Mouse (Mus musculus) midbrain, postnatal 0 days (tissue): ENCODE results near the gene Arfip1. TPM values are rescaled to one million over a fixed set of nuclear protein-coding genes. Genes with fewer than 3 reads are reported as not detected.

Source experiments
- ATAC-seq: fragments of 200-750 bp; cut with Nextera tagmentation; 2 replicates; pipeline ENCODE4 v1.8.0; 2017; ENCODE audit warnings: moderate number of reproducible peaks, mild to moderate bottlenecking, moderate TSS enrichment, moderate library complexity; ENCODE audit not compliant: low FRiP score
- DNase-seq: peaks from one replicate; pipeline ENCODE4 v3.0.0-alpha.2; 2015; ENCODE audit warnings: low spot score
- H3K27ac ChIP-seq: fragments of 300-500 bp; sonication (generic); 2 replicates; pipeline ENCODE4 v1.5.1; 2014; ENCODE audit warnings: low read depth, mild to moderate bottlenecking, low read length, mixed read lengths
- H3K27me3 ChIP-seq: fragments of 300-500 bp; sonication (generic); 2 replicates; pipeline ENCODE4 v1.6.1; 2014; ENCODE audit warnings: low read length, control low read depth, mixed read lengths; ENCODE audit not compliant: insufficient read depth
- H3K36me3 ChIP-seq: fragments of 300-500 bp; sonication (generic); 2 replicates; pipeline ENCODE4 v1.6.1; 2014; ENCODE audit warnings: low read length, control low read depth, mixed read lengths; ENCODE audit not compliant: insufficient read depth
- H3K4me1 ChIP-seq: fragments of 300-500 bp; sonication (generic); 2 replicates; pipeline ENCODE4 v1.6.1; 2014; ENCODE audit warnings: mild to moderate bottlenecking, control low read depth, antibody characterized with exemption, low read length, mixed read lengths; ENCODE audit not compliant: insufficient read depth
- H3K4me2 ChIP-seq: fragments of 300-500 bp; sonication (generic); 2 replicates; pipeline ENCODE4 v1.6.1; 2014; ENCODE audit warnings: low read depth, mild to moderate bottlenecking, low read length, mixed read lengths; ENCODE audit not compliant: poor library complexity, severe bottlenecking
- H3K4me3 ChIP-seq: fragments of 300-500 bp; sonication (generic); 2 replicates; pipeline ENCODE4 v1.5.1; 2014; ENCODE audit warnings: low read depth, mild to moderate bottlenecking, low read length, moderate library complexity
- H3K9ac ChIP-seq: fragments of 300-500 bp; sonication (generic); replicated peaks from 2 replicates; pipeline ENCODE4 v1.6.1; 2014; ENCODE audit warnings: mild to moderate bottlenecking, low read length, moderate library complexity, mixed read lengths; ENCODE audit not compliant: poor library complexity, severe bottlenecking
- H3K9me3 ChIP-seq: fragments of 300-500 bp; sonication (generic); 2 replicates; pipeline ENCODE4 v1.6.1; 2016; ENCODE audit warnings: low read length, control low read depth
- CTCF ChIP-seq: IDR thresholded peaks from 2 replicates; pipeline ENCODE4 v1.5.1; 2016; ENCODE audit warnings: antibody characterized with exemption, mild to moderate bottlenecking
- WGBS: fragments of 180-500 bp; shearing (Covaris S2); extraction: QIAGEN DNeasy Blood & Tissue Kit; methylation state at CpG from one replicate; pipeline ENCODE4 v1.1.7; 2014; 5-methylcytosine and 5-hydroxymethylcytosine counted together
- polyA plus RNA-seq: library from polyadenylated mRNA; unstranded; fragments of >200 nt; fragmentation: Nextera tagmentation; extraction: Ambion mirVana; gene quantifications from 2 replicates; pipeline ENCODE4 v1.2.1, GENCODE M21; 2015
- total RNA-seq: library from RNA; depleted of rRNA; stranded (reverse); fragments of >200 nt; gene quantifications from 2 replicates; pipeline ENCODE4 v1.2.3, GENCODE M21; 2014

Gene Arfip1
- total and polyA plus RNA-seq, 2 experiments from 2014 or later: 20.2 to 21.2 TPM

GRCm38 (mm10) chr3:84478195-84478594, 104.2 kb downstream of the Arfip1 start:
- ATAC-seq (no peak), DNase-seq (no peak)
- Histone ChIP-seq H3K27me3 (0 out of 2 replicates have a peak, but pooled peaks cover 9% of the 10 kb centered on the region), H3K9ac (no peak overlapping the region), H3K4me3 (peak overlapping the region; percentile 3; the same call in 1 of the 2 replicates), H3K4me2 (peak overlapping the region; percentile 94), H3K4me1 (peaks cover 12% of the 10 kb centered on the region; the same call in 1 of the 2 replicates), H3K27ac (no peak overlapping the region), H3K9me3 (no peaks in the 10 kb centered on the region), H3K36me3 (no peaks in the 10 kb centered on the region)
- WGBS: 12% methylated on average over 7 of the region's 7 CpGs
- TF ChIP-seq CTCF: no peak

GRCm38 (mm10) chr3:84477498-84477897, 104.9 kb downstream of the Arfip1 start:
- Histone ChIP-seq H3K9ac (no peak overlapping the region), H3K4me3 (no peak overlapping the region), H3K27me3 (0 out of 2 replicates have a peak, but pooled peaks cover 9% of the 10 kb centered on the region), H3K36me3 (no peaks in the 10 kb centered on the region), H3K4me2 (no peak overlapping the region), H3K27ac (no peak overlapping the region), H3K9me3 (no peaks in the 10 kb centered on the region), H3K4me1 (peaks cover 17% of the 10 kb centered on the region; the same call in 1 of the 2 replicates)
- DNase-seq (no peak), ATAC-seq (no peak)
- WGBS: 96% methylated on average over 1 of the region's 1 CpGs
- TF ChIP-seq CTCF: no peak

GRCm38 (mm10) chr3:84474981-84475775, 107.2 kb downstream of the Arfip1 start:
- ATAC-seq (no peak), DNase-seq (no peak)
- 93% methylated on average over 12 of the region's 12 CpGs for WGBS
- Histone ChIP-seq H3K4me3 (no peak overlapping the region), H3K27me3 (0 out of 2 replicates have a peak, but pooled peaks cover 9% of the 10 kb centered on the region), H3K9ac (no peak overlapping the region), H3K27ac (no peak overlapping the region), H3K9me3 (no peaks in the 10 kb centered on the region), H3K36me3 (no peaks in the 10 kb centered on the region), H3K4me2 (no peak overlapping the region), H3K4me1 (peaks cover 15% of the 10 kb centered on the region; the same call in 1 of the 2 replicates)
- no peak for TF ChIP-seq CTCF

GRCm38 (mm10) chr3:84474398-84474797, 108.0 kb downstream of the Arfip1 start:
- H3K27me3 ChIP-seq: 0 out of 2 replicates have a peak, but pooled peaks cover 9% of the 10 kb centered on the region
- no peak overlapping the region for H3K4me3 ChIP-seq
- WGBS: 88% methylated on average over 6 of the region's 6 CpGs
- no peak for ATAC-seq
- no peaks in the 10 kb centered on the region for H3K36me3 ChIP-seq
- no peaks in the 10 kb centered on the region for H3K9me3 ChIP-seq
- no peak for TF ChIP-seq CTCF
- no peak overlapping the region for H3K4me2 ChIP-seq
- H3K9ac ChIP-seq: no peak overlapping the region
- no peak overlapping the region for H3K27ac ChIP-seq
- peaks cover 13% of the 10 kb centered on the region; the same call in 1 of the 2 replicates for H3K4me1 ChIP-seq
- DNase-seq: no peak

- WGBS: 69% methylated on average over 5 of the region's 5 CpGs
- H3K4me2 ChIP-seq: no peak overlapping the region
- no peaks in the 10 kb centered on the region for H3K36me3 ChIP-seq
- DNase-seq (no peak), ATAC-seq (no peak)
- H3K4me3 ChIP-seq: no peak overlapping the region
- no peak overlapping the region for H3K27ac ChIP-seq
- H3K4me1 ChIP-seq: 0 out of 2 replicates have a peak, but pooled peaks cover 5% of the 10 kb centered on the region
- no peak overlapping the region for H3K9ac ChIP-seq
- no peak for TF ChIP-seq CTCF
- 0 out of 2 replicates have a peak, but pooled peaks cover under 1% of the 10 kb centered on the region for H3K27me3 ChIP-seq
- H3K9me3 ChIP-seq: no peaks in the 10 kb centered on the region
Measured at GRCm38 (mm10) chr3:84472955-84473354, 109.5 kb downstream of the Arfip1 start.

- no peaks in the 10 kb centered on the region for H3K9me3 ChIP-seq
- no peaks in the 10 kb centered on the region for H3K27me3 ChIP-seq
- ATAC-seq (no peak), DNase-seq (no peak)
- H3K36me3 ChIP-seq: no peaks in the 10 kb centered on the region
- TF ChIP-seq CTCF: no peak
- 54% methylated on average over 3 of the region's 3 CpGs for WGBS
- H3K4me1 ChIP-seq: 0 out of 2 replicates have a peak, but pooled peaks cover 5% of the 10 kb centered on the region
- H3K9ac ChIP-seq: no peak overlapping the region
- H3K4me3 ChIP-seq: no peak overlapping the region
- H3K27ac ChIP-seq: no peak overlapping the region
- H3K4me2 ChIP-seq: no peak overlapping the region
Measured at GRCm38 (mm10) chr3:84472527-84472926, 109.9 kb downstream of the Arfip1 start.
